Mouse (Mus musculus): Measurements from ENCODE around the gene Gtf3c1. TPM values are rescaled to one million over a fixed set of nuclear protein-coding genes. Genes with fewer than 3 reads are reported as not detected.

The Gtf3c1 gene
- polyA plus RNA-seq, 1 experiment from 2014 or later, result 28.6 TPM

DNA sequence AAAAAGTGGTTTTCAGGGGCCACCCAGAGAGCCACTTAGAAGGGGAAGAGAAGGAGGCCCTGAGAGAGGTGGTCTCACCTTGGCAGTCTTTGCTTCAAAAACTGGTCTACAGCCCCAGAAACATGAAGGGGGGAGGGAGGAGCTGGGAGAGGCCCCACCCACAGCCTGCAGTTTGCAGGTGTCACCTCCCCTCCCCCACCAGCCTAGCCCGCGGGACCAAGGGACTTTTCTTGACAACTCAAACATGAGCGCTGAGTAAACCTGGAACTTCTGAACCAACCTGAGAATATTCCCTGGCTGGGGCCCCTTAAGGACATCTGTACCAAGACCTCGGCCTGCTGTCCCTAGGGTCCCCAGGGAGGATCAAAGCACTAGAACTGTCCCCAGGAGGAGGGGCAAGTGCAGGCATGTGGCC, 101.8 kb downstream of the Gtf3c1 start:
- WGBS, result 28% methylated on average over 4 of the region's 4 CpGs
- H3K36me3 ChIP-seq (ENCODE audit: control insufficient read depth, insufficient read depth, low read length), result no peaks in the 10 kb centered on the region
- no peak overlapping the region for H3K4me3 ChIP-seq (ENCODE audit: low read depth, low read length)
- no peaks in the 10 kb centered on the region for H3K4me1 ChIP-seq (replicated peaks; ENCODE audit: control insufficient read depth, insufficient read depth, low read length)
- no peak overlapping the region for H3K4me2 ChIP-seq (ENCODE audit: low read length)
- H3K27me3 ChIP-seq (replicated peaks; ENCODE audit: control insufficient read depth, insufficient read depth, low read length), result no peaks in the 10 kb centered on the region
- no peaks in the 10 kb centered on the region for H3K9me3 ChIP-seq (ENCODE audit: control insufficient read depth, low read length)
- DNase-seq (ENCODE audit: low spot score) (no peak), ATAC-seq (replicated peaks; ENCODE audit: low FRiP score, low TSS enrichment, low read depth) (no peak)
- H3K9ac ChIP-seq (ENCODE audit: low read length), result no peak overlapping the region
- H3K27ac ChIP-seq (ENCODE audit: low read depth), result no peak overlapping the region

- no peaks in the 10 kb centered on the region for H3K36me3 ChIP-seq (ENCODE audit: control insufficient read depth, insufficient read depth, low read length)
- H3K27me3 ChIP-seq (replicated peaks; ENCODE audit: control insufficient read depth, insufficient read depth, low read length), result no peaks in the 10 kb centered on the region
- no peak overlapping the region for H3K4me3 ChIP-seq (ENCODE audit: low read depth, low read length)
- H3K9ac ChIP-seq (ENCODE audit: low read length), result no peak overlapping the region
- H3K9me3 ChIP-seq (ENCODE audit: control insufficient read depth, low read length), result no peaks in the 10 kb centered on the region
- DNase-seq (ENCODE audit: low spot score), result no peak
- no peak for ATAC-seq (replicated peaks; ENCODE audit: low FRiP score, low TSS enrichment, low read depth)
- no peaks in the 10 kb centered on the region for H3K4me1 ChIP-seq (replicated peaks; ENCODE audit: control insufficient read depth, insufficient read depth, low read length)
- WGBS, result 82% methylated on average over 12 of the region's 12 CpGs
- H3K4me2 ChIP-seq (ENCODE audit: low read length), result no peak overlapping the region
- no peak overlapping the region for H3K27ac ChIP-seq (ENCODE audit: low read depth)
Observed at GRCm38 (mm10) chr7:125604362-125605319, 102.9 kb downstream of the Gtf3c1 start.

DNA sequence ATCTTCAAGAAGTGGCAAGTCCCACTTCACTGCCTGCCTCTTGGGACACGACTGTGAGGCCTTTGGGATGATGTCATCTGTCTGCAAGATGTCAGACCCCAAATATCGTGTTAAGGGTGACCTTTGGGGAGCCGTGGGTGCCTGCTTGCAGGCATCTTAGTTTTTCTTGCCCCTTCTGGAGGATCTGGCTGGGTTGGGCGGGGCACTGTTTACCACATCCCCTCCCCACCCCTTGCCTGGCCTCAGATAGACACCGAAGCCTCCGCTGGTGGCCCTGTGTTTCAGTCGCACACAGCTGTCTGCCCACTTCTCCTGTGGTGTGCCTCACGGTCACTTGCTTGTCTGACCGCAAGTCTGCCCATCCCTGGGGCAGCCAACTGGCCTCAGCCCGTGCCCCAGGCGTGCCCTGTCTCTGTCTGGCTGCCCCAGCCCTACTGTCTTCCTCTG, 104.4 kb downstream of the Gtf3c1 start, which contains the start of gene Il21r:
Gene Il21r (plus strand): TSS at position 245 of the 447 bp plus-strand sequence.
- no peak within 1 kb of the TSS for H3K4me3 ChIP-seq (ENCODE audit: low read depth, low read length)
- H3K4me2 ChIP-seq (ENCODE audit: low read length), result no peak within 1 kb of the TSS
- no peak for DNase-seq (ENCODE audit: low spot score)
- H3K27ac ChIP-seq (ENCODE audit: low read depth), result no peak within 1 kb of the TSS
- H3K4me1 ChIP-seq (replicated peaks; ENCODE audit: control insufficient read depth, insufficient read depth, low read length), result no peaks in the 10 kb centered on the region
- H3K9ac ChIP-seq (ENCODE audit: low read length), result no peak within 1 kb of the TSS
- H3K36me3 ChIP-seq (ENCODE audit: control insufficient read depth, insufficient read depth, low read length), result no peaks in the 10 kb centered on the region
- H3K9me3 ChIP-seq (ENCODE audit: control insufficient read depth, low read length), result no peaks in the 10 kb centered on the region
- WGBS, result 67% methylated on average over 11 of the region's 11 CpGs
- no peaks in the 10 kb centered on the region for H3K27me3 ChIP-seq (replicated peaks; ENCODE audit: control insufficient read depth, insufficient read depth, low read length)
- ATAC-seq (replicated peaks; ENCODE audit: low FRiP score, low TSS enrichment, low read depth), result no peak

- Histone ChIP-seq H3K27me3 (replicated peaks; ENCODE audit: control insufficient read depth, insufficient read depth, low read length) (no peaks in the 10 kb centered on the region), H3K36me3 (ENCODE audit: control insufficient read depth, insufficient read depth, low read length) (no peaks in the 10 kb centered on the region), H3K27ac (ENCODE audit: low read depth) (no peak overlapping the region), H3K4me2 (ENCODE audit: low read length) (no peak overlapping the region), H3K9me3 (ENCODE audit: control insufficient read depth, low read length) (no peaks in the 10 kb centered on the region), H3K4me1 (replicated peaks; ENCODE audit: control insufficient read depth, insufficient read depth, low read length) (no peaks in the 10 kb centered on the region), H3K4me3 (ENCODE audit: low read depth, low read length) (no peak overlapping the region), H3K9ac (ENCODE audit: low read length) (no peak overlapping the region)
- DNase-seq (ENCODE audit: low spot score) (no peak), ATAC-seq (replicated peaks; ENCODE audit: low FRiP score, low TSS enrichment, low read depth) (no peak)
- 72% methylated on average over 11 of the region's 11 CpGs for WGBS
Observed at GRCm38 (mm10) chr7:125601821-125602448, 105.6 kb downstream of the Gtf3c1 start.

DNA sequence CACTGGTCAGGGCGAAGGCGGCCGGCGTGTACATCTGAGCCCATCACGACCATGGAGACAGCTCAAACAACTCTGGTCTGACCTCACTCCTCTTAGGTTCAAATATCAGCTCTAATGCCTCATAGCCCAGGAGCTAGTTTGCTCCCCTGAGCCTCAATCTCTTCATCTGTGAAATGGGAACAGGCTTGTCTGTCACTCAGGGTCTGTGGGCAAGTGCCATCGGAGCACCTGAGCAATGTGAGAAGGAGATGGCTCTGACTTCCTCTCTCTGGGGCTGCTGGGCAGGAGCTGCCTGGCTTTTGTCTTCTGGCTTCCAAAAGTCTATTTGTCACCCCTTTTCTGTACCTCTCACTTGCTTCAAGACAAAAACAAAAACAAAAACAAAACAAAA, 106.3 kb downstream of the Gtf3c1 start:
- Histone ChIP-seq H3K27ac (ENCODE audit: low read depth) (no peak overlapping the region), H3K9me3 (ENCODE audit: control insufficient read depth, low read length) (no peaks in the 10 kb centered on the region), H3K4me3 (ENCODE audit: low read depth, low read length) (no peak overlapping the region), H3K4me2 (ENCODE audit: low read length) (no peak overlapping the region), H3K4me1 (replicated peaks; ENCODE audit: control insufficient read depth, insufficient read depth, low read length) (no peaks in the 10 kb centered on the region), H3K9ac (ENCODE audit: low read length) (no peak overlapping the region), H3K27me3 (replicated peaks; ENCODE audit: control insufficient read depth, insufficient read depth, low read length) (no peaks in the 10 kb centered on the region), H3K36me3 (ENCODE audit: control insufficient read depth, insufficient read depth, low read length) (no peaks in the 10 kb centered on the region)
- no peak for DNase-seq (ENCODE audit: low spot score)
- no peak for ATAC-seq (replicated peaks; ENCODE audit: low FRiP score, low TSS enrichment, low read depth)
- WGBS, result 87% methylated on average over 6 of the region's 6 CpGs

DNA sequence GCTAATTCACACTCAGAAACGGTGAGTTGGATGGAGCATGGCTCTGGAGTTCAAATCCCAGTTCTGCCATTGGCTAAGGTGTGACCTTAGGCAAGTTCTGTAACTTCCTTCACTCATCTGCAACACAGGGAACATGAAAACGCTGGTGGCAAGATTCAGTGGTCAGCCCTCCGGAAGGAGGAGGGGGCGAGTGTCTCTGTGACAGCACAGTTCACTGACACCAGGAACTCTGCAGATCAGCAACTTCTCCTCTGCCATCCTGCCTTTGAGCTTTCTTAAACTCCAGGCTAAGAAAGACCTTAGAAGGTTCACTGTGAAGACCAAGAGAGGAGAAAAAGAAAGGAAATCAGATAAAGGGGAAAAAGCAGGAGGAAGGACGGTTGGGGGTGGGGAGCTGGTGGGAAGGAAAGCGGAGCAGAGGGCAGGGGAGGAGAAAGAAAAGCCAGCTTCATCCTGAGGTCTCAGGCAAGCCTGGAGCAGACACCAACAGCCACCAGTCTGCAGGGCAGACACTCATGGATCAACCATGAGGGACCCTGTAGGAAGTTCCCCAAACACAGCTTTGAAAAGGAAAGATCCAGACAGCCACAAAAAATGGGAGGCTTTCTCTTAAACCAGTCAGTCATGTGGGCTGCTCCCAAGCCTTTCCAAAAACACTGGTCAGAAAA, 106.8 kb downstream of the Gtf3c1 start:
- Histone ChIP-seq H3K9ac (ENCODE audit: low read length) (no peak overlapping the region), H3K36me3 (ENCODE audit: control insufficient read depth, insufficient read depth, low read length) (no peaks in the 10 kb centered on the region), H3K4me1 (replicated peaks; ENCODE audit: control insufficient read depth, insufficient read depth, low read length) (no peaks in the 10 kb centered on the region), H3K9me3 (ENCODE audit: control insufficient read depth, low read length) (no peaks in the 10 kb centered on the region), H3K4me2 (ENCODE audit: low read length) (no peak overlapping the region), H3K27me3 (replicated peaks; ENCODE audit: control insufficient read depth, insufficient read depth, low read length) (no peaks in the 10 kb centered on the region), H3K4me3 (ENCODE audit: low read depth, low read length) (no peak overlapping the region), H3K27ac (ENCODE audit: low read depth) (no peak overlapping the region)
- ATAC-seq (replicated peaks; ENCODE audit: low FRiP score, low TSS enrichment, low read depth) (no peak), DNase-seq (ENCODE audit: low spot score) (no peak)
- 30% methylated on average over 6 of the region's 6 CpGs for WGBS

DNA sequence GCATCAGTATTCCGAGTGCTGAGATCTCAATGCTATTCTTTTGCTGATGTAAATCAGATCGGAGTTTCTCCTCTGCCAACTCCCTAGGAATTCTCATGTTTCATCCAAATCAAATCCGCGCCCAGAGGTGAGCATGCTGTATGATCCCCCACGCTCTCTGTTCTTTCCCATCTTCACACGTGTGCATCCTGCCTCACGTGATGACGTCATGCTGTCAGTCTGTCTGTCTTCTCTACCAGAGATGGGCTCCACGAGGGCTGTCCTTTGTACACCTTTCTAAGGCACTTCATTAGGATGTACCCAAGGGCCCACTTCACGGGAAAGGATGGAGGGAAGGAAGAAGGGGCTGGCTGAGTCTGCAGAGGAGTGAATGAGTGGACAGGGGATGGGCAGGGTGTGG, 107.4 kb downstream of the Gtf3c1 start:
- H3K4me2 ChIP-seq (ENCODE audit: low read length), result no peak overlapping the region
- H3K4me1 ChIP-seq (replicated peaks; ENCODE audit: control insufficient read depth, insufficient read depth, low read length), result no peaks in the 10 kb centered on the region
- ATAC-seq (replicated peaks; ENCODE audit: low FRiP score, low TSS enrichment, low read depth) (no peak), DNase-seq (ENCODE audit: low spot score) (no peak)
- 71% methylated on average over 10 of the region's 10 CpGs for WGBS
- H3K9ac ChIP-seq (ENCODE audit: low read length), result no peak overlapping the region
- H3K27ac ChIP-seq (ENCODE audit: low read depth), result no peak overlapping the region
- H3K27me3 ChIP-seq (replicated peaks; ENCODE audit: control insufficient read depth, insufficient read depth, low read length), result no peaks in the 10 kb centered on the region
- H3K9me3 ChIP-seq (ENCODE audit: control insufficient read depth, low read length), result no peaks in the 10 kb centered on the region
- no peak overlapping the region for H3K4me3 ChIP-seq (ENCODE audit: low read depth, low read length)
- no peaks in the 10 kb centered on the region for H3K36me3 ChIP-seq (ENCODE audit: control insufficient read depth, insufficient read depth, low read length)

DNA sequence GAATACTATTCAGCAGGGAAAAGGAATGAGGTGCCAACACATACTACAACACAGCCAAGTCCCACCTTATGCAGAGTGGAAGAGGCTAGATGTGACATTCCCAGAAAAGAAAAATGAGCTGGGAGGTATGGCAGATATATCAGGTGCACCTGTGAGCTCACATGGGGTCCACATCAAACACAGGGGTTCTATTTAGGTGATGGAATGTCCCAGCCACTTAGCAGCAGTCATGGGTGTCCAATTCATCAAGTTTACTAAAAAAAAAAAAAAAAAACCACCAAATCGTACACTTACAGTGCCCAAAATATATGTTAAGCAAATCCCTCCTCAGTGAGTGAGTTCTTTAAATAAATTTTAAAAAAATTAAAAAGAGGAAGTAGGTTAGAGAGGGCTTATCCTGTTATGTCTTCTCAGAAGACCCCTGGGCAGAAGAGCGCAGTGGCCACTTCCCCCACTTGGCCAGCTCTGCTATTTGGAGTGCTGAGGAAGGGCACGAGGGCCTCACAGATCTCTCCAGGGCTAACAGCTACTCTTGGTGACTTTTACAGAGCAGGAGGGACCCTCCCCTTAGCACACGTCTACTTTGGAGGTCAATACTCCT, 108.1 kb downstream of the Gtf3c1 start:
- ATAC-seq (replicated peaks; ENCODE audit: low FRiP score, low TSS enrichment, low read depth), result no peak
- Histone ChIP-seq H3K27me3 (replicated peaks; ENCODE audit: control insufficient read depth, insufficient read depth, low read length) (no peaks in the 10 kb centered on the region), H3K9ac (ENCODE audit: low read length) (no peak overlapping the region), H3K4me3 (ENCODE audit: low read depth, low read length) (no peak overlapping the region), H3K36me3 (ENCODE audit: control insufficient read depth, insufficient read depth, low read length) (no peaks in the 10 kb centered on the region), H3K9me3 (ENCODE audit: control insufficient read depth, low read length) (no peaks in the 10 kb centered on the region), H3K4me1 (replicated peaks; ENCODE audit: control insufficient read depth, insufficient read depth, low read length) (no peaks in the 10 kb centered on the region), H3K27ac (ENCODE audit: low read depth) (no peak overlapping the region), H3K4me2 (ENCODE audit: low read length) (no peak overlapping the region)
- no peak for DNase-seq (ENCODE audit: low spot score)
- 52% methylated on average over 4 of the region's 4 CpGs for WGBS
